Mouse (Mus musculus) embryonic facial prominence, embryonic 13.5 days (tissue): ENCODE measurements at regions not wholly inside any gene's neighbourhood (a gene's known extent, or its start where the extent isn't known, plus 50 kb on each side); places are given as distances from the start of the nearest gene placed in this dataset.

ENCODE experiments used
- ATAC-seq: fragments of 200-750 bp; cut with Nextera tagmentation; 2 replicates; pipeline ENCODE4 v1.8.0; 2017; ENCODE audit warnings: low read depth; ENCODE audit not compliant: insufficient number of reproducible peaks, insufficient read depth, low FRiP score, low TSS enrichment
- H3K27ac ChIP-seq: fragments of 300-500 bp; sonication (generic); 2 replicates; pipeline ENCODE4 v1.5.1; 2015; ENCODE audit warnings: moderate library complexity, mild to moderate bottlenecking, inconsistent platforms
- H3K27me3 ChIP-seq: fragments of 300-500 bp; sonication (generic); 2 replicates; pipeline ENCODE4 v1.6.1; 2015; ENCODE audit warnings: mild to moderate bottlenecking, inconsistent platforms
- H3K36me3 ChIP-seq: fragments of 300-500 bp; sonication (generic); 2 replicates; pipeline ENCODE4 v1.6.1; 2015; ENCODE audit warnings: mild to moderate bottlenecking, inconsistent platforms
- H3K4me1 ChIP-seq: fragments of 300-500 bp; sonication (generic); 2 replicates; pipeline ENCODE4 v1.6.1; 2015; ENCODE audit warnings: inconsistent platforms
- H3K4me2 ChIP-seq: fragments of 300-500 bp; sonication (generic); 2 replicates; pipeline ENCODE4 v1.6.1; 2015; ENCODE audit warnings: moderate library complexity, mild to moderate bottlenecking, inconsistent platforms
- H3K4me3 ChIP-seq: fragments of 300-500 bp; sonication (generic); 2 replicates; pipeline ENCODE4 v1.5.1; 2015; ENCODE audit warnings: mild to moderate bottlenecking, inconsistent platforms
- H3K9ac ChIP-seq: fragments of 300-500 bp; sonication (generic); 2 replicates; pipeline ENCODE4 v1.6.1; 2015; ENCODE audit warnings: mild to moderate bottlenecking, inconsistent platforms
- H3K9me3 ChIP-seq: fragments of 300-500 bp; sonication (generic); 2 replicates; pipeline ENCODE4 v1.6.1; 2016; ENCODE audit warnings: inconsistent platforms
- WGBS: fragments of 180-500 bp; shearing (Covaris S2); methylation state at CpG from one replicate; pipeline ENCODE4 v1.1.7; 2015; ENCODE audit warnings: mixed read lengths; 5-methylcytosine and 5-hydroxymethylcytosine counted together

DNA sequence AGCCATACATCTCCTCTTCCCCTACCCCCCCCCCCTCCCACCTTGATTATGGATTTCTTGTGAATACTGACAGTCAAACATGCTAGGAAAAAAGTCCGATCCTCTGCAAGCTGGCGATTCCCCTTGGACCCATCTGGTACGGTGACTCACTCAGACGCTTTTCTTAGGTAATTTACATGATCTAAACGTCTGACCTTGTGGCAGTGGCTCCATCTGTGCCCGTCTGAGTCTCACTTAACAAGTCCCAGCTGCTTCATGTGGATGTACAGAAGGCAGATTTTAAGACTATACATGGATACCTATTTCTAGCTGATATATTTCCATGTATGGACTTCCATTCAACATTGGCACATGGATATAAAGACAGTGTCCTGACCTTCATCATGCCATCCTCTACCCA, 481.0 kb downstream of the Lipi start:
- Histone ChIP-seq H3K4me2 (no peak overlapping the region), H3K4me1 (no peaks in the 10 kb centered on the region; the same call in 1 of the 2 replicates), H3K9ac (no peak overlapping the region), H3K27me3 (no peaks in the 10 kb centered on the region), H3K4me3 (no peak overlapping the region), H3K27ac (no peak overlapping the region), H3K36me3 (no peaks in the 10 kb centered on the region), H3K9me3 (no peaks in the 10 kb centered on the region)
- WGBS: 27% methylated on average over 6 of the region's 6 CpGs
- no peak for ATAC-seq

DNA sequence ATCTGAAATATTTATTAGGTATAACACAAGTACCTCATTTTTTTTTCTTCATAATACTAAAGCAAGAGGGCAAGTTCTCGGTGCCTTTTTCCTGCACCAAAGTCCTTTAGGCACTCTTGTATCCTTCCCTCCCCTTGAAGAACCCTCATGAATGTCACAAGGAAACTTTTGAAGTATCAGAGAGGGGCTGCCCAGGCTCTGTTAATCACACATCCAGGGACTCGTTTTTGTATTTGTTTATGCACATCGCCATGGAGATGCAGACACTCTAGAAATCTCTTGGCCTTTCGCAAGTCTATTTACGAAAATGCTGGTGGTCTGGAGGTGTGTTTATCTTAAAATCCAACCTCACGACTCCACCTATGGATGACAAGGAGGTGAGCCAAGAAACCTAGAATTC, 492.7 kb downstream of the Lipi start:
- Histone ChIP-seq H3K9me3 (no peaks in the 10 kb centered on the region), H3K4me2 (peak overlapping the region; percentile 51; the same call in 1 of the 2 replicates), H3K4me3 (0 out of 2 replicates have a peak overlapping the region, but pooled peaks have one; percentile 16), H3K36me3 (no peaks in the 10 kb centered on the region), H3K27ac (no peak overlapping the region), H3K4me1 (peaks cover 15% of the 10 kb centered on the region), H3K27me3 (no peaks in the 10 kb centered on the region), H3K9ac (no peak overlapping the region)
- 52% methylated on average over 6 of the region's 6 CpGs for WGBS
- no peak for ATAC-seq

DNA sequence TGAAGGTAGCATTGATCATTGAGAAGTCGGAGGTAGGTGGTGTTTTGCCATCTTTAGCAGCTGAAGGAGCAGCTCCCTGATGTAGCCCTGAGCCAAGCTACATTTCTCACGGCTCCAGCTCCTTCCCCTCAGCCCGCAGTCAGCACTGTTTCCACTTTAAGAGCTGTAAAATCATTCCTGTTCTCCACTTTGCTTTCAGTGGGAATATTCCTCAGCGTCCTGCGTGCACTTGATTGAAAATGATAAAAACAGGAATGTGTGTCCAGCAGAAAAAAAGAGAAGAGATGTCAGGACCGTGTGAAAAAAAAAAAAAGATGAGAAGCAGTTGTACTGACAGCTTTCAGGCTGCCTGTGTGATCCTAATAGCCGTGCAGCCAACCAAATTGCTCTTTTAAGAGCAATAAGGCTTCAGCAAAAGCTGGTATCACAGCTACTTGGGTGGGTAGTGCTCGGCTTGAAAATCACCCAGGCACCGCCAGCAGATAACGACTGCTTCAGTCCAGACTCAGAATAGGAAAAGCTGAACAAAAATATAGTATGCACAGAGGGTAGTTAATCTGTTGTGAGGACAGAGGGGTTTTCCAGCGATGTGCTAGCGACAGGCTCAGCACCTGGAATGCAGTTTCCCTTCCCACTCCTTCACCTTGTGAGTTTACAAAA, 493.3 kb downstream of the Lipi start:
- H3K9ac ChIP-seq: 0 out of 2 replicates have a peak overlapping the region, but pooled peaks have one; percentile 11
- no peaks in the 10 kb centered on the region for H3K9me3 ChIP-seq
- peak overlapping the region; percentile 16; the same call in 1 of the 2 replicates for H3K4me3 ChIP-seq
- WGBS: 18% methylated on average over 12 of the region's 12 CpGs
- H3K4me1 ChIP-seq: peaks cover 15% of the 10 kb centered on the region
- H3K4me2 ChIP-seq: peak overlapping the region; percentile 51
- ATAC-seq: no peak
- H3K36me3 ChIP-seq: no peaks in the 10 kb centered on the region
- no peak overlapping the region for H3K27ac ChIP-seq
- no peaks in the 10 kb centered on the region for H3K27me3 ChIP-seq

DNA sequence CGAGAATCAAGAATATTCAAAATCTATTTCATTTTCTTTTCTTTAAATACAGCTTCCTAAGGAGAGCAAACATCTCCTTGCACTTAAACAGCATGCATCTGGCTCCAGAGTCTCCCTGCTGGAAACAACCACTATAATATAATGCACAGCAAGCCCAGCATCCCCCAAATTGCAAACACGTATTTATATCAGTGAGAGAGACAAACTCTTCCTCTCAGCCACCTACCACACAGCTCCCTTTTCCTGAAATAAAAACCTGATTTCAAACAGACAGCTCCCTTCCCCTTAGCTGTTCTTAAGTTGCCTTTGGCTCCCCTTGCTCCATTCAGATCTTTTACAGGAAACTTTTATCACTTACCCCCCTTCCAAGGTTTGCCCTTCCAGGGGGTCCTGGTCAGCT, 493.9 kb downstream of the Lipi start:
- no peak overlapping the region for H3K9ac ChIP-seq
- 0 out of 2 replicates have a peak overlapping the region, but pooled peaks have one; percentile 16 for H3K4me3 ChIP-seq
- H3K27me3 ChIP-seq: no peaks in the 10 kb centered on the region
- WGBS: 42% methylated on average over 2 of the region's 2 CpGs
- peaks cover 15% of the 10 kb centered on the region for H3K4me1 ChIP-seq
- no peaks in the 10 kb centered on the region for H3K36me3 ChIP-seq
- no peaks in the 10 kb centered on the region for H3K9me3 ChIP-seq
- no peak overlapping the region for H3K27ac ChIP-seq
- ATAC-seq: no peak
- H3K4me2 ChIP-seq: peak overlapping the region; percentile 51

DNA sequence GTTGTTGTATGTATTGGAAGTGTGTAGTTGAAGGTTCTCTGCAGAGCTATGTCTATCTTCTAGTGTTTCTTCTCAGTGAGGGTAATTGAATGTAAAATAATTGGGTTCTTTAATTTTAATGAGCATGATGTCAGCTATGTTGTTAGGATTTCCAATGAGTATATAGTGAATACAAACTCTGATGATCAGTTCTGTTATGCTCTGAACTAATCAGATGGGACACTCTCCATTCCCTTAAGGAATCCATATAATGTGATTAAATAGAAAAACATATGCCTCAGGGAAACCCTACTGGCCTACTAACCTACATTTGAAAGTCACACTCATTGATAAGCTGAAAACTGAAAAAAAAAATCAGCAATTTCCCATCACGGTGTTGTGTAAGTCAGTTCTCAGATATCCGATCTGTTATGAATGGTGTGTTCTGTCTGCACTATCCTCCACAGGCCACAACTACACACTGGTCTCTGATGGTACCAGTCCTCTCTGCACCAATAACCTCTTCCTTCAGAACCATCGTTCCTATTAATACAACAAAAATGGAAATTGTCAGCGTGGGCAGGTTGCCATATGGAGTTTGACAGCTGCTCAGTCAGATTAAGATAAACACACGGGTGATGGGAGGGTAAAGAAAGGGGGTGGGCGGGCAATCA, 496.4 kb downstream of the Lipi start:
- WGBS: 62% methylated on average over 6 of the region's 6 CpGs
- H3K4me2 ChIP-seq: no peak overlapping the region
- peaks cover 15% of the 10 kb centered on the region for H3K4me1 ChIP-seq
- no peak for ATAC-seq
- H3K9me3 ChIP-seq: no peaks in the 10 kb centered on the region
- H3K9ac ChIP-seq: no peak overlapping the region
- H3K4me3 ChIP-seq: no peak overlapping the region
- no peak overlapping the region for H3K27ac ChIP-seq
- H3K27me3 ChIP-seq: no peaks in the 10 kb centered on the region
- H3K36me3 ChIP-seq: no peaks in the 10 kb centered on the region

DNA sequence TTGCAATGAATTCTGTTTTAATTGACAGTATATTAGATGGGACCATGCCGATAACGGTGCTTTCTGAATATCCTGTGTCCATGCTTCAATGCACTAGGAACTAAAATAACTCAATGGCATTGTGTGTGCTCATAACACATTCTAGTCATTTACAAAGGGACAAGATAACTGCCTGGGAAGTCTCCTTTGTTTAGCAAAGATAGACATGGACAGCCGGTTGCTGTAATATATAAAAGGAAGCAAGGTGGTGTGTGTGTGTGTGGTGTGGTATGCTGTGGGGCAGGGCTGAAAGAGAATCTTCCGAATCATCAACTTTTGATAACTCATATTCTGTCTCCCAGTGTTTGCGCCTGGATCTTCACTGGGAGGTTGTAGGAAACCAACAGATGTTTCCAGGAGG, 497.2 kb downstream of the Lipi start:
- no peaks in the 10 kb centered on the region for H3K36me3 ChIP-seq
- no peak overlapping the region for H3K4me3 ChIP-seq
- H3K27me3 ChIP-seq: no peaks in the 10 kb centered on the region
- H3K4me1 ChIP-seq: peaks cover 15% of the 10 kb centered on the region
- 91% methylated on average over 5 of the region's 5 CpGs for WGBS
- H3K9me3 ChIP-seq: no peaks in the 10 kb centered on the region
- no peak for ATAC-seq
- H3K4me2 ChIP-seq: no peak overlapping the region
- H3K27ac ChIP-seq: no peak overlapping the region
- no peak overlapping the region for H3K9ac ChIP-seq

DNA sequence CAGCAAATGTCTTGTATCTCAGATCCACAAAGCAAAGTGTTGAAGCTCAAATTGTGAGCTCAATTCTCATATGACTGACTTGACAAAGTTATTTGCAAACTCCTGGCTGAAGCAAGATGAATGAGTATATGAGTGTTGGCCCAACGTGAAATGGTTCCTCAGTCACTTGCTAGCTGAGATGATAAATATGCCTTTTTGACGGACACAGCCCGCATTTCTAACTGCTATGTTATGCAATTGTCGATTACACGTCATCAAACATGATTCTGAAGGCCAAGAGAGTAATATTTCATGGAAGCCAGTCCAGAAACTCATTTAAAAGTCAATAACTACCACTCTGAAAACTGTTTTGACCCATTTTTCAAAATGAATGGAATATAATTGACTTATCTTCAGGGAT, 520.6 kb downstream of the Lipi start:
- Histone ChIP-seq H3K4me2 (no peak overlapping the region), H3K9me3 (no peaks in the 10 kb centered on the region), H3K36me3 (no peaks in the 10 kb centered on the region), H3K9ac (no peak overlapping the region), H3K27me3 (no peaks in the 10 kb centered on the region), H3K27ac (no peak overlapping the region), H3K4me1 (no peaks in the 10 kb centered on the region), H3K4me3 (no peak overlapping the region)
- ATAC-seq: no peak
- WGBS: 80% methylated on average over 5 of the region's 5 CpGs

DNA sequence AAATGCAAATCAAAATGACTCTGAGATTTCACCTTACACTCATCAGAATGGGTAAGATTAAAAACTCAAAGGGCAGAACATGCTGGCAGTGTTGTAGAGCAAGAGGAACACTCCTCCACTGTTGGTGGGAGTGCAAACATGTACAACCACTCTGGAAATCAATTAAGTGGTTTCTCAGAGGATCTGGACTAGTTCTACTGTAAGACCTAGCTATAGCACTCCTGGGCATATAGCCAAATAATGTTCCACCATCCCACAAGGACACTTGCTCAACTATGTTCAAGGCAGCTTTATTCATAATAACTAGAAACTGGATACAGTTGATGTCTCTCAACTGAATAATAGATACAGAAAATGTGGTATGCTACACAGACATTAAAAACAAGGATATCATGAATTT, 532.9 kb downstream of the Lipi start:
- Histone ChIP-seq H3K27ac (no peak overlapping the region), H3K9me3 (no peaks in the 10 kb centered on the region), H3K4me2 (no peak overlapping the region), H3K9ac (no peak overlapping the region), H3K36me3 (no peaks in the 10 kb centered on the region), H3K4me3 (no peak overlapping the region), H3K27me3 (no peaks in the 10 kb centered on the region), H3K4me1 (no peaks in the 10 kb centered on the region)
- ATAC-seq: no peak

DNA sequence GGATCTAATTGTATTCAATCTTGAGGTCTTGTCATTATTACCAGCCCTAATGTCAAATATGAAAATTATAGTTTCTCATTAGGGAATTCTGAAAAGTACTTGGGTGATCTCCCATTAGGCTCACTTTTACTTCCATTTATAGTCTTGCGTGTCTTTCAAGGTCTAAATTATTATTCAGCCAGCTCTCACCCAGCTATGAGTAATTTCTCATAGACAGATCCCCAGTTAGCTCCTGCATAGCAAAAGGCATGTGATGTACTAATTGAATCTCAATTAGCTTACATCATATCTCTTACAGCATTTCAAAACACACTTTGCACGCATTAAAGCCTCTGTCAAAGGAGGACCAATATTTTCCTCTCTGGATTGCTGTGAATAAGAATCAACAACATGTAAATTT, 539.9 kb downstream of the Lipi start:
- no peak overlapping the region for H3K9ac ChIP-seq
- H3K9me3 ChIP-seq: no peaks in the 10 kb centered on the region
- no peaks in the 10 kb centered on the region for H3K27me3 ChIP-seq
- no peak overlapping the region for H3K27ac ChIP-seq
- no peaks in the 10 kb centered on the region for H3K36me3 ChIP-seq
- no peak for ATAC-seq
- WGBS: 89% methylated on average over 2 of the region's 2 CpGs
- H3K4me1 ChIP-seq: no peaks in the 10 kb centered on the region
- no peak overlapping the region for H3K4me2 ChIP-seq
- H3K4me3 ChIP-seq: no peak overlapping the region
